Mouse (Mus musculus) megakaryocyte, adult 5-6 weeks (primary cell): ENCODE data around the gene Dlg4. TPM values are rescaled to one million over a fixed set of nuclear protein-coding genes. Genes with fewer than 3 reads are reported as not detected.
A peak's percentile ranks its signal among the peaks of the same experiment; 100 is the strongest.

Experiments used
- ATAC-seq: 2 replicates; pipeline ENCODE4 v1.8.0; 2016; ENCODE audit warnings: mild to moderate bottlenecking, inconsistent platforms; ENCODE audit not compliant: poor library complexity, severe bottlenecking
- total RNA-seq, 2 experiments: library from RNA; stranded (forward) in 1 of 2; stranded (reverse) in 1 of 2; fragments of 153-499, 151-499 nt in 1 of 2; fragments of 221-1000, 200-1000 nt in 1 of 2; gene quantifications; 2 replicates each; pipeline versions ENCODE4 v1.2.3 to v1.2.4; 2015 to 2017

Dlg4 gene
- total RNA-seq, 2 experiments from 2014 or later, result 1.3 to 5.2 TPM

GRCm38 (mm10) chr11:70080803-70081590, 64.3 kb downstream of the Dlg4 start:
- ATAC-seq, result no peak

GRCm38 (mm10) chr11:70084563-70084962, 67.8 kb downstream of the Dlg4 start:
- ATAC-seq, result peak; percentile 85

GRCm38 (mm10) chr11:70091986-70092783, 75.4 kb downstream of the Dlg4 start, which contains the start of gene Asgr2:
Asgr2 (plus strand) TSS chr11:70092644.
- peak; percentile 92 for ATAC-seq

Other genes with a start within 250 kb of the Dlg4 start
Only the 30 nearest of the 37 such genes appear.
- not detected in 2 replicates for gene Tmem102, start 211.3 kb upstream of the Dlg4 start, total RNA-seq (2015)
- not detected in 2 replicates for gene Tmem102, start 211.3 kb upstream of the Dlg4 start, total RNA-seq (2017)
- gene Gm39566, start 201.6 kb upstream of the Dlg4 start, total RNA-seq (2015), result not detected in 2 replicates
- not detected in 2 replicates for gene Gm39566, start 201.6 kb upstream of the Dlg4 start, total RNA-seq (2017)
- not detected in 2 replicates for gene Spem2, start 198.5 kb upstream of the Dlg4 start, total RNA-seq (2015)
- gene Spem2, start 198.5 kb upstream of the Dlg4 start, total RNA-seq (2017), result not detected in 2 replicates
- not detected in 2 replicates for gene Spem1, start 194.8 kb upstream of the Dlg4 start, total RNA-seq (2015)
- not detected in 2 replicates for gene Spem1, start 194.8 kb upstream of the Dlg4 start, total RNA-seq (2017)
- gene Nlgn2, start 179.2 kb upstream of the Dlg4 start, total RNA-seq (2015), result 0.20 and 0.48 TPM in 2 replicates
- gene Nlgn2, start 179.2 kb upstream of the Dlg4 start, total RNA-seq (2017), result 0.16 and 0.88 TPM in 2 replicates
- gene Tmem256, start 178.4 kb upstream of the Dlg4 start, total RNA-seq (2015), result 217 and 226 TPM in 2 replicates
- gene Tmem256, start 178.4 kb upstream of the Dlg4 start, total RNA-seq (2017), result 117 and 158 TPM in 2 replicates
- gene Plscr3, start 170.6 kb upstream of the Dlg4 start, total RNA-seq (2015), result 19.8 and 23.7 TPM in 2 replicates
- 10.8 and 18.1 TPM in 2 replicates for gene Plscr3, start 170.6 kb upstream of the Dlg4 start, total RNA-seq (2017)
- gene Tnk1, start 158.2 kb upstream of the Dlg4 start, total RNA-seq (2015), result not detected in 2 replicates
- 0.04 TPM in 1 of 2 replicates, not detected in the other for gene Tnk1, start 158.2 kb upstream of the Dlg4 start, total RNA-seq (2017)
- not detected in 2 replicates for gene Tmem95, start 138.9 kb upstream of the Dlg4 start, total RNA-seq (2015)
- gene Tmem95, start 138.9 kb upstream of the Dlg4 start, total RNA-seq (2017), result not detected in 2 replicates
- gene Kctd11, start 135.5 kb upstream of the Dlg4 start, total RNA-seq (2015), result 2.9 and 3.3 TPM in 2 replicates
- gene Kctd11, start 135.5 kb upstream of the Dlg4 start, total RNA-seq (2017), result 3.0 and 3.3 TPM in 2 replicates
- 19.3 and 19.7 TPM in 2 replicates for gene Acap1, start 121.4 kb upstream of the Dlg4 start, total RNA-seq (2015)
- 44.4 and 53.5 TPM in 2 replicates for gene Acap1, start 121.4 kb upstream of the Dlg4 start, total RNA-seq (2017)
- gene 2810408A11Rik, start 116.0 kb upstream of the Dlg4 start, total RNA-seq (2015), result 1.6 and 2.6 TPM in 2 replicates
- 1.5 and 1.8 TPM in 2 replicates for gene 2810408A11Rik, start 116.0 kb upstream of the Dlg4 start, total RNA-seq (2017)
- gene Neurl4, start 115.9 kb upstream of the Dlg4 start, total RNA-seq (2015), result 7.1 and 9.9 TPM in 2 replicates
- gene Neurl4, start 115.9 kb upstream of the Dlg4 start, total RNA-seq (2017), result 11.9 and 18.9 TPM in 2 replicates
- gene Gps2, start 103.1 kb upstream of the Dlg4 start, total RNA-seq (2015), result 140 and 156 TPM in 2 replicates
- gene Gps2, start 103.1 kb upstream of the Dlg4 start, total RNA-seq (2017), result 56.4 and 64.9 TPM in 2 replicates
- 575 and 614 TPM in 2 replicates for gene Eif5a, start 95.0 kb upstream of the Dlg4 start, total RNA-seq (2015)
- gene Eif5a, start 95.0 kb upstream of the Dlg4 start, total RNA-seq (2017), result 561 and 596 TPM in 2 replicates
- not detected in 2 replicates for gene Ybx2, start 81.1 kb upstream of the Dlg4 start, total RNA-seq (2015)
- gene Ybx2, start 81.1 kb upstream of the Dlg4 start, total RNA-seq (2017), result not detected in 2 replicates
- gene Slc2a4, start 68.8 kb upstream of the Dlg4 start, total RNA-seq (2015), result not detected in 2 replicates
- 0.07 TPM in 1 of 2 replicates, not detected in the other for gene Slc2a4, start 68.8 kb upstream of the Dlg4 start, total RNA-seq (2017)
- gene Cldn7, start 52.2 kb upstream of the Dlg4 start, total RNA-seq (2015), result not detected in 2 replicates
- not detected in 2 replicates for gene Cldn7, start 52.2 kb upstream of the Dlg4 start, total RNA-seq (2017)
- 120 and 150 TPM in 2 replicates for gene Ctdnep1, start 35.8 kb upstream of the Dlg4 start, total RNA-seq (2015)
- gene Ctdnep1, start 35.8 kb upstream of the Dlg4 start, total RNA-seq (2017), result 26.6 and 27.0 TPM in 2 replicates
- 44.7 and 63.0 TPM in 2 replicates for gene Elp5, start 34.4 kb upstream of the Dlg4 start, total RNA-seq (2015)
- 35.7 and 40.5 TPM in 2 replicates for gene Elp5, start 34.4 kb upstream of the Dlg4 start, total RNA-seq (2017)
- 843 and 872 TPM in 2 replicates for gene Gabarap, start 25.8 kb upstream of the Dlg4 start, total RNA-seq (2015)
- gene Gabarap, start 25.8 kb upstream of the Dlg4 start, total RNA-seq (2017), result 599 and 651 TPM in 2 replicates
- 34.0 and 37.0 TPM in 2 replicates for gene Phf23, start 21.2 kb upstream of the Dlg4 start, total RNA-seq (2015)
- gene Phf23, start 21.2 kb upstream of the Dlg4 start, total RNA-seq (2017), result 42.5 and 45.8 TPM in 2 replicates
- gene Dvl2, start 16.3 kb upstream of the Dlg4 start, total RNA-seq (2015), result 7.9 and 9.3 TPM in 2 replicates
- gene Dvl2, start 16.3 kb upstream of the Dlg4 start, total RNA-seq (2017), result 12.7 and 16.9 TPM in 2 replicates
- gene Acadvl, start 1.5 kb upstream of the Dlg4 start, total RNA-seq (2015), result 32.7 and 35.0 TPM in 2 replicates
- gene Acadvl, start 1.5 kb upstream of the Dlg4 start, total RNA-seq (2017), result 31.7 and 37.0 TPM in 2 replicates
- gene Asgr1, start 37.1 kb downstream of the Dlg4 start, total RNA-seq (2015), result not detected in 2 replicates
- not detected in 2 replicates for gene Asgr1, start 37.1 kb downstream of the Dlg4 start, total RNA-seq (2017)
- 0.16 and 0.27 TPM in 2 replicates for gene Asgr2, start 75.7 kb downstream of the Dlg4 start, total RNA-seq (2015)
- 2.1 and 3.0 TPM in 2 replicates for gene Asgr2, start 75.7 kb downstream of the Dlg4 start, total RNA-seq (2017)
- 3.3 and 4.5 TPM in 2 replicates for gene Mgl2, start 113.4 kb downstream of the Dlg4 start, total RNA-seq (2015)
- 3.3 and 4.5 TPM in 2 replicates for gene Mgl2, start 113.4 kb downstream of the Dlg4 start, total RNA-seq (2017)
- 34.6 and 35.3 TPM in 2 replicates for gene Clec10a, start 139.3 kb downstream of the Dlg4 start, total RNA-seq (2015)
- 35.5 and 36.5 TPM in 2 replicates for gene Clec10a, start 139.3 kb downstream of the Dlg4 start, total RNA-seq (2017)
- not detected in 2 replicates for gene Slc16a11, start 195.8 kb downstream of the Dlg4 start, total RNA-seq (2015)
- gene Slc16a11, start 195.8 kb downstream of the Dlg4 start, total RNA-seq (2017), result not detected in 2 replicates
- gene Slc16a13, start 204.1 kb downstream of the Dlg4 start, total RNA-seq (2015), result 1.9 and 2.5 TPM in 2 replicates
- 2.3 and 7.7 TPM in 2 replicates for gene Slc16a13, start 204.1 kb downstream of the Dlg4 start, total RNA-seq (2017)